Mouse (Mus musculus) 3134 (cell line): ENCODE measurements around the gene Mbd4.

Experiments used
- DNase-seq: peaks from one replicate; pipeline ENCODE4 v3.0.0-alpha.2; 2011; ENCODE audit warnings: low spot score; ENCODE audit not compliant: insufficient read length; ENCODE audit errors: extremely low read depth

Mbd4 gene

GRCm38 (mm10) chr6:115860027-115860556 lies 6.9 kb upstream of the Mbd4 start:
- no peak for DNase-seq

- no peak for DNase-seq
These were observed 6.1 kb upstream of the Mbd4 start for GRCm38 (mm10) chr6:115859258-115859657.

GRCm38 (mm10) chr6:115856361-115856745 lies 3.2 kb upstream of the Mbd4 start:
- DNase-seq, result peak; percentile 15

GRCm38 (mm10) chr6:115855733-115856360 lies 2.7 kb upstream of the Mbd4 start:
- DNase-seq, result no peak

- peak; percentile 37 for DNase-seq
These were observed 1.3 kb upstream of the Mbd4 start for GRCm38 (mm10) chr6:115854432-115854831.

- DNase-seq, result no peak
These were observed 814 bp upstream of the Mbd4 start for GRCm38 (mm10) chr6:115853985-115854384.

DNA sequence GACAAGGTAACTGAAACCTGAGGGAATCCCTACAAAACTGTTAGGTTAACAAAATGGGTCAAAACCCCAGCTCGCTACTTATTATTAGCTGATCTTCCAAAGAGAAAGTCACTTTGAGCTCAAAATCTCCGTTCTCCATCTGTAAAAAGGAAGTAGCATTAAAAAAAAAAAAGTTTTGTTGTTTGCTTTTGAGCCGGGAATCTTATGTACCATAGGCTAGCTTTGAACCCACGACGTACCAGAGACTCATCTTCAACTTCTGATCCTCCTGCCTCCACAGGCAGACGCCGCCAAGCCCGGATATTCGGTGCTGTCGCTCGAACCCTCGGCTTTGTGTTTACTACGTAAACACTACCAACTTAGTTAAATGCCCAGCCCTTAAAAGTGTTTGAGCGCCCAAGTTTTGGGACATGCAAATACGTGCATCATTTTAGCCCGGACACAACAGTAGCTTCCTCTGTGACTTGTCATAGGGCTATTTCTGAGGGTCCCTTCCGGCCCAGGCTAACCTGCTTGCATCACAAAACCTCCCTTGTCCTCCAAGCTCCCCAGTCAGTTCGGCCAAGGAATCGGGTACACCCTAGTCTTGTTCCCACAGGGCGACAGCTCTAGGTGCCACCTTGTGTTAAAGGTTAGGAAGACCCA lies 603 bp downstream of the Mbd4 start:
- no peak for DNase-seq

- DNase-seq, result no peak
These were observed 4.4 kb downstream of the Mbd4 start for GRCm38 (mm10) chr6:115848598-115849304.

DNA sequence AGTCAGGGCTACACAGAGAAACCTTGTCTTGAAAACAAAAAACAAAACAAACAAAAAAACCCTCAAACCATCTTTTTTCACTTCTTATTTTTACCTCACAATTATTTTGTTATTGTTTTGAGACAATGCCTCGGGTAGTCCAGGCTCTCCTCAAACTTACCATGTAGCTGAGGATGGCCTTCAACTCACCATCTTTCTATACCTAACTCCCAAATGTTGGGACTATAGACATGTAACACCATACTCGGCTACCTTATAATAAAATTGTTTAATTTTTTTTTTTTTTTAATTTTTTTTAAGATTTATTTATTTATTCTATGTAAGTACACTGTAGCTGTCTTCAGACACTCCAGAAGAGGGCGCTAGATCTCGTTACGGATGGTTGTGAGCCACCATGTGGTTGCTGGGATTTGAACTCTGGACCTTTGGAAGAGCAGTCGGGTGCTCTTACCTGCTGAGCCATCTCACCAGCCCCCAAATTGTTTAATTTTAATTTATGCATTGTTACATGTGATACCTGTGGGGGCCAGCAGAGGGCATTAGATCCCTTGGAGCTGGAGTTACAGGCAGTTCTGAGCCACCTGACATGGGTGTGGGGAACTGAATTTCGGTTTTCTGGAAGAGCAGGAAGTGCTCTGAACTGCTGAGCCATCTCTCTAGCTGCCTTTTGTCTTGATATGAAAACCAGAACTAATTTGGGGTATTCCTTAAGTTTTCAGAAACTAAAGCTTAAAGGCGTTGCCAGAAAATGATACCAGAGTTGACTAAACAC lies 6.3 kb downstream of the Mbd4 start:
- peak; percentile 69 for DNase-seq

DNA sequence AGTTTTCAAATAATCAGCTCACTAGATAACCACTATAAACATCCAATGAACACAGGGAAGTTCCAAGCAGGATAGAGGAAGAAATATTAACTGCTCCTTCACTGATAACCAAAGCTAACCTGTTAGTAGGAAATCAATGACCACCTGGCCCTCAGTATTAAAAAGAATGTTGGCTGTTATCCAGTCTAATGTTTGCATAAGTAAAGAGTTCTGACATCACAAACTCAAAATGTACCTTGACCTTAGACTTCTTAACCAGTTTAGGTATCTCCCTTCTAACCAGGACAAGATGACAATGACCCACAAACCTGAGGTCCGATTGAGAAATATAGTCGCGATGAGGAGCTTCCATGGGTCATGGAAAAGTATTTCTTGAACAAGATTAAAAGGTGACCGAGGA lies 8.2 kb downstream of the Mbd4 start:
- DNase-seq, result no peak

- no peak for DNase-seq
These were observed 14.4 kb downstream of the Mbd4 start for GRCm38 (mm10) chr6:115838745-115839144.

GRCm38 (mm10) chr6:115838161-115838597 lies 15.0 kb downstream of the Mbd4 start, which contains the start of gene Efcab12:
Gene Efcab12 (minus strand): TSS chr6:115838412.
- no peak for DNase-seq

DNA sequence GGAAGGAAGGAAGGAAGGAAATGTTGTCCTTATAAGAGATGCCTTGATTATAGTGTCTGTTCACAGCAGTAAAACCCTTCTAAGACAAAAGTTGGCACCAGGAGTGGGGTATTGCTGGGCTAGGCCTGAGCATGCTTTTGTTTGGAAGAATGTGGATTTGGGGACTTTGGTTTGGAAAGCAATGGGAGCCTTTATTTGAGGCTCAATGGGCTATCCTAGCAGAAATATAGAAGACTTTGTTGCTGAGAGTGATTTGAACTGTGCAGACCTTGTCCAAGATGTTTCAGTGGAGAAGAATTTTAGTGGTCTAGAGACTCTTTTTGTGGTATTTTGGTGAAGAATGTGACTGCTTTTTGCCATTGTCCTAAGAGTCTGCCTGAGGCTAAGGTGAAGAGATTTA lies 19.3 kb downstream of the Mbd4 start:
- no peak for DNase-seq

- DNase-seq, result no peak
These were observed 20.9 kb downstream of the Mbd4 start for GRCm38 (mm10) chr6:115832152-115832850.

DNA sequence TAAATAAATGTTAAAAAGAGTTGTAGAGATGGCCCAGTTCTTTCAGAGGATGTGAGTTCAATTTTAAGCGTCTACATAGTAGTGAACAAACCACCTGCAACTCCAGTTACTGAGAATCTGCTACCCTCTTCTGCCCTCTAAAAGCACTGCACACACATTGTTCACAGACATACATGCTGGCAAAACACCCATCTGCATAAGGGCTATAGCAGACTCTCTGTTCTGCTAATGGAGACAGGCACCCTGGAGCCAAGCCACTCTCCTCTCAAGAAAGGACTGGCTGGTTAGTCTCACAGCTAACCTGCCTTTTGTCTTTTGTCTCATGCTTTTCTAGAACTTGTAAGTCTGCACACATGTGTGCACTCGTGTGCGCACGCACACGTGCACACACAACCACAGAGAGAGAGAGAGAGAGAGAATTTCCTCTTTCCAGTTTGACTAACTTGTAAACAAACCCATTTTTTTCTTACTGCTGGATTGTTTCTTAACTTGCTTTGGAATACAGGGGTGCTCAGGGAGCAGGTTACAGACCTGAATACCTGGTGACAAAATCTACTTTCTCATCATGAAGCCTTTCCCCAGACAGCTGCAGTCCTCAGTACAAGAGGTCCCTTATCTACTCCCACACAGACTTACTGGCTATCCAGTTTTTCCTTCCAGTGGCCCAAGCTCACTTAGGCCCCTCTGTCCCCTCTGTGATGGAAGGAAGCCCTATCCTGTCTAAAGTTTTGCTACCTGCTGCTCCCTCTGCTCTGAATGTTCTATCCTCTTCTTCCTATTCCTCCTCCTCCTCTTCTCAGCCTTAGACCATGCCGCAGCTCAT lies 22.2 kb downstream of the Mbd4 start:
- DNase-seq, result no peak

GRCm38 (mm10) chr6:115823850-115824464 lies 29.2 kb downstream of the Mbd4 start:
- DNase-seq, result peak; percentile 77

GRCm38 (mm10) chr6:115821216-115821993 lies 31.8 kb downstream of the Mbd4 start:
- no peak for DNase-seq

DNA sequence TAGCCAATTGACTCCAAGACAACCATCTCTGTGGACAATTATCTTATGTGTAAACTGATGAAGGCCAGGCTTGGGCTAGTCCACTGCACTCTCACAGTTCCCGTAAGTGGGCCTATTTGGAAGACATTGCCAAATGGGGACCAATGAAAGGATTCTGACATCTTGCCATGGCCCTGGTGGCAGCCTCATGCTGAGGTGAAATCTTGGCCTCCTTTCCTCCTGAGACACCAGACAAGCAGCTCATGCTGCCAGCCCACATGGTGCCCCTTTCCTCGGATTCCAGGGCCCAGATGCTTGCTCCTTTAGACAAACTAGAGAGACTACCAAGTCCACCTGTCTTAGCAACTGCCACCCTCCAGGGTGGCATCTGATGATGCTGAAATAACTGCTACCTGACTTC lies 35.0 kb downstream of the Mbd4 start:
- no peak for DNase-seq
